Mouse (Mus musculus): Measurements from ENCODE around the gene Mars.
A peak's percentile ranks its signal among the peaks of the same experiment; 100 is the strongest.

DNA sequence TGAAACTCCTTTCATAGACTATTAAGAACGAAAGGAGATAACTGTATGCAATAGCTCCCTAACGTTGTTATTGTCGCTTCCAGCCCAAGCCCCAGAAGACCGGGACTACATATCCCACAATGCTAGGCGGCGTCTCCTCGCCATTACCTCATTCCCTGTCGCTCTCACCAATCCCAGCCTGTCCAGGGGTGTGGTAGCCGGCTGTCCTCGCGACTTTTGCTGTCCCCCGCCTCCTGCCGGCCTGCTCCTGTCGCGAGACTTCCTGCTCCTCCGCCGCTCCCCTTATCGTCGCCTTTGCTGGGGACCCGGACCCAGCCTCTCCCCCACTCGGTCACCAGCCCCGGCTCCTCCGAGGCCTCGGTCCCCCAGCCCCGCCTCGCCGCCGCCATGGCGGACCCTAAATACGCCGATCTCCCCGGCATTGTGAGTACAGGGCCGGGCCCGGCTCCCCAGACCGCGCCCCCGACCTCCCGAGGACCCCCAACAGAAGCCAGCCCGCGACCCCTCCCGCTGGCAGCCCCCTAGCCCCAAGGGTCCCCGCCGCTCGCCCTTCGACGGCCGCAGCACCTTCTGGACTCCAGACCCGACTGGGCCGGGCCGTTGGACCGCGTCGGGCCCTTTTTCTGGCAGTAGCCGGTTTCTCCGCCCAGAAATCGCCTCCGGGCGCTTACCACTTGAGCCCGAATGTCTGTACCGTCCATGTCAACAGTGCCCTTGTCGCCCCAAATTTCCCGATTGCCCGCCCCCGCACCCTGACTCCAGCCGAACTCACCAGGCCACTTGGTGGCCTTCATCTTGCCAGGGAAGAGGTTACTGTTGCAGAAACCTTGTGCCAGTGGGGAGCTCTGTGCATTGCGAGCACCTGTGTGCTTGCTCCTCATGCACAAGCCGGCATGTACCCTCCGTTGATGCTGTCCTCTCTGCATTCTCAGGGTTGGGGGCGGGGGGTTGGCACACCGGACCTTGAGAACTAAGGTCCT, 45.2 kb downstream of the Mars start, which contains the start of gene Dctn2:
- TF ChIP-seq CTCF (IDR thresholded peaks at IDR 0.05; ENCODE audit: insufficient read depth, low read length) = no peak
- TF ChIP-seq POLR2A (IDR thresholded peaks at IDR 0.05; ENCODE audit: borderline replicate concordance, extremely low read depth, low read depth, low read length) = peak; percentile 78
